Mouse (Mus musculus) heart, postnatal 0 days (tissue): Measurements from ENCODE around the gene Ccnb1.

Source experiments
- CTCF ChIP-seq: IDR thresholded peaks from 2 replicates; pipeline ENCODE4 v1.5.1; 2016; ENCODE audit warnings: antibody characterized with exemption, control low read depth, low read depth
- EP300 ChIP-seq: IDR thresholded peaks from 2 replicates; pipeline ENCODE4 v1.6.1; 2016; ENCODE audit warnings: antibody characterized with exemption, low read depth

DNA sequence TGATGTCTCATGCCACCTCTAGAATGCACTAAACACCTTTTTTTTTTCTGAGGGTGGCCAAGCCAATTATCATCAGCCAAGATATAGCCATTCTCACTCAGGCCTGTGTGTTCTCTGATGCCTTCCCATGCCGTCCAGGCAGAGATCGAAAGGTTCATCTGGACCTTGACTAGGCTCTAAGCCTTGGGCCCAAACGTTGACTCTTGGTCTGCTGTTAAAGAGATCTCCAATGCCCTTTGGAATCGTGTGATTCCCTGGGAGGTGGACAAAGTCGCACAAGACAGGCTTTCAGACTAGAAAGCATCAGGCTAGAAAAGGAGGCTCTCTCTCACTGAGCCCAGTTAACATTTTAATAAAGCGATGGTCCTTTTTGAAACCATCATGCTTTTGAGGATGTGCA, 10.8 kb upstream of the Ccnb1 start:
- no peak for TF ChIP-seq CTCF
- no peak for TF ChIP-seq EP300
